Mouse (Mus musculus) forebrain, embryonic 11.5 days (tissue): ENCODE data around the gene Mrtfa. TPM values are rescaled to one million over a fixed set of nuclear protein-coding genes. Genes with fewer than 3 reads are reported as not detected.

ENCODE experiments used
- ATAC-seq: fragments of 200-750 bp; cut with Nextera tagmentation; replicated peaks from 2 replicates; pipeline ENCODE4 v1.8.0; 2017; ENCODE audit warnings: moderate TSS enrichment; ENCODE audit not compliant: low FRiP score
- DNase-seq: peaks from one replicate; pipeline ENCODE4 v3.0.0-alpha.2; 2017; ENCODE audit warnings: low spot score
- H3K27ac ChIP-seq: fragments of 300-500 bp; sonication (generic); 2 replicates; pipeline ENCODE4 v1.5.1; 2014; ENCODE audit warnings: low read depth, low read length
- H3K27me3 ChIP-seq: fragments of 300-500 bp; sonication (generic); 2 replicates; pipeline ENCODE4 v1.6.1; 2014; ENCODE audit warnings: mild to moderate bottlenecking, low read length, mixed read lengths; ENCODE audit not compliant: control insufficient read depth, insufficient read depth
- H3K36me3 ChIP-seq: fragments of 300-500 bp; sonication (generic); 2 replicates; pipeline ENCODE4 v1.6.1; 2014; ENCODE audit warnings: mild to moderate bottlenecking, low read length, moderate library complexity, mixed read lengths; ENCODE audit not compliant: control insufficient read depth, insufficient read depth
- H3K4me1 ChIP-seq: fragments of 300-500 bp; sonication (generic); replicated peaks from 2 replicates; pipeline ENCODE4 v1.6.1; 2014; ENCODE audit warnings: low read length, mixed read lengths; ENCODE audit not compliant: control insufficient read depth, insufficient read depth
- H3K4me2 ChIP-seq: fragments of 300-500 bp; sonication (generic); 2 replicates; pipeline ENCODE4 v1.6.1; 2014; ENCODE audit warnings: low read depth, mild to moderate bottlenecking, low read length, moderate library complexity, mixed read lengths; ENCODE audit not compliant: severe bottlenecking
- H3K4me3 ChIP-seq: fragments of 300-500 bp; sonication (generic); 2 replicates; pipeline ENCODE4 v1.5.1; 2014; ENCODE audit warnings: low read depth, low read length
- H3K9ac ChIP-seq: fragments of 300-500 bp; sonication (generic); 2 replicates; pipeline ENCODE4 v1.6.1; 2014; ENCODE audit warnings: low read length
- H3K9me3 ChIP-seq: fragments of 300-500 bp; sonication (generic); 2 replicates; pipeline ENCODE4 v1.6.1; 2016; ENCODE audit warnings: low read length, mixed read lengths; ENCODE audit not compliant: control insufficient read depth
- WGBS: fragments of 180-500 bp; shearing (Covaris S2); extraction: QIAGEN DNeasy Blood & Tissue Kit; methylation state at CpG from one replicate; pipeline ENCODE4 v1.1.7; 2014; 5-methylcytosine and 5-hydroxymethylcytosine counted together
- polyA plus RNA-seq: library from polyadenylated mRNA; unstranded; fragments of >200 nt; fragmentation: Nextera tagmentation; extraction: Ambion mirVana; gene quantifications from 2 replicates; pipeline ENCODE4 v1.2.1, GENCODE M21; 2014

The Mrtfa gene
- polyA plus RNA-seq, 1 experiment from 2014 or later = 30.5 TPM

DNA sequence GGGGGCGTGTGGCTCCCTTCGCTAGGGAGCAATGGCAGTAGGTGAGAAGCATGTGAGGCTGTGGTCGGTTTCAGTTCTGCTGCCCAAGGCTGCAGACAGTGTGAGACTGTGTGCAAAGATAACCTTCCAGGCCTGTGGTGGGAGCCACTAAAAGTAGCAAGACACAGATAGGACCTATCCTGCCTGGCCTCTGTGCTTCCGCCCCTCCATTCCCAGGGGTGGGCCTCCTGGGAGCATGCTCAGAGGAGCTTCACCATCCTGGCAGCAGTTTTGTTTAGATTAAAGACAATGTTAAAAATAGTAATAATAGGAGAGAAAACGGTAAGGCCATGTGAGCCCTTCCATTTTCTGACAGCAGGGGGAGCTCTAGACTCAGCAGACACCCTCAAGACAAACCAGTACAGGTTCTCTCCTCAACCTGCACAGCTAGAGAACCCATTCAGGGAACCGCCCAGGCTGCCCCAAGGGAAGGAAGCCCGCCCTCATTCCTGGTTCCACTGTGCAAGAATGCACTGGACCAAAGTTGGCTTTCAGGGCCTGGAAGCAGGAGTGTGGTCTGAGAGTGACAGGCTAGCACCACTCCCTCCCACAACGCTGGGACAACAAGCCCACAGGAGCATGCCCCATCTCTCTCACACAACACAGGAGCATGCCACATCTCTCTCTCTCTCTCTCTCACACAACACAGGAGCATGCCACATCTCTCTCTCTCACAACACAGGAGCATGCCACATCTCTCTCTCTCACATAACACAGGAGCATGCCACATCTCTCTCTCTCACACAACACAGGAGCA, 163.0 kb downstream of the Mrtfa start:
- Histone ChIP-seq H3K9me3 (no peaks in the 10 kb centered on the region), H3K36me3 (no peaks in the 10 kb centered on the region), H3K4me1 (no peaks in the 10 kb centered on the region), H3K27ac (no peak overlapping the region), H3K27me3 (no peaks in the 10 kb centered on the region), H3K4me2 (no peak overlapping the region), H3K4me3 (no peak overlapping the region), H3K9ac (no peak overlapping the region)
- DNase-seq (peak; percentile 86), ATAC-seq (no peak)
- 48% methylated on average over 8 of the region's 8 CpGs for WGBS

DNA sequence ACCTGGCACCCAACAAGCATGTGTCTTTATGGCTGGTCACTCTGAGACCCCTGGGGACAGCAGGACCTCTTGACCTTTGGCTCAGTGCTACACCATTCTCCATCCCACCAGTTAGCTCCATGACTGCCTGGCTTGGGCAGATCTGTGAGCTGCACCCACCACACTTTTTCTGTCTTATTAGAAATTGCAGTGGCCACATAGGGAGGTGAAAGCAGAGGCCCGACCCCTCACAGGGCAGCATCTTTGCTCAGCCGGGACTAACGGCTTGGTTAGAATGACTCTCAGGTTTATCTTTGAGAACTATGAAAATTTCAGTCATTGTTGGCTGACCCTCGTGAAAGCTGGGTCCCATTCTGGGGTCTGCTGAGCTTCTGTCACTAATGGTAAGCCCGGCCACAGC, 163.7 kb downstream of the Mrtfa start:
- Histone ChIP-seq H3K27ac (no peak overlapping the region), H3K9me3 (no peaks in the 10 kb centered on the region), H3K36me3 (no peaks in the 10 kb centered on the region), H3K9ac (no peak overlapping the region), H3K27me3 (no peaks in the 10 kb centered on the region), H3K4me2 (no peak overlapping the region), H3K4me3 (no peak overlapping the region), H3K4me1 (no peaks in the 10 kb centered on the region)
- 84% methylated on average over 5 of the region's 5 CpGs for WGBS
- ATAC-seq (no peak), DNase-seq (no peak)

DNA sequence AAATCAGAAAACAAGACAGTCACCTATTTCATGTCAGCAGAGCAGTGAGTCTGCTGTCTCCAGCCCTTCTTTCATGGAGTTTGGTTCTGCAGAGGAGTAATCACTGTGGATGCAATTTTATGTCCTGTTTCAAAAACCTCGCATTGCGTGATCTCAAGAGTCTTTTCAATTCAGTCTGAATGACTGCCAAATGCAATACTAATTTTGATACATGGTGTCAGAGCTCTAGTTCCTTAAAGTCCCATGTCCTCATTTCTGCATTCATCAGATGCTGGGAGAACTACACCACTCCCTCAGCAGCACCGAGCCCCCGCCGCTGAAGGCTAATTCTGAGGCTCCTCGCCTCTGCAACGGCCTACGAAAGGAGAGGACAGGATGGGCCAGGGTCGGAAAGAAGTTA, 166.7 kb downstream of the Mrtfa start:
- 93% methylated on average over 9 of the region's 9 CpGs for WGBS
- no peaks in the 10 kb centered on the region for H3K4me1 ChIP-seq
- H3K9ac ChIP-seq = no peak overlapping the region
- no peaks in the 10 kb centered on the region for H3K27me3 ChIP-seq
- no peak overlapping the region for H3K4me2 ChIP-seq
- no peak overlapping the region for H3K27ac ChIP-seq
- H3K9me3 ChIP-seq = no peaks in the 10 kb centered on the region
- no peak for ATAC-seq
- H3K36me3 ChIP-seq = no peaks in the 10 kb centered on the region
- no peak for DNase-seq
- H3K4me3 ChIP-seq = no peak overlapping the region

DNA sequence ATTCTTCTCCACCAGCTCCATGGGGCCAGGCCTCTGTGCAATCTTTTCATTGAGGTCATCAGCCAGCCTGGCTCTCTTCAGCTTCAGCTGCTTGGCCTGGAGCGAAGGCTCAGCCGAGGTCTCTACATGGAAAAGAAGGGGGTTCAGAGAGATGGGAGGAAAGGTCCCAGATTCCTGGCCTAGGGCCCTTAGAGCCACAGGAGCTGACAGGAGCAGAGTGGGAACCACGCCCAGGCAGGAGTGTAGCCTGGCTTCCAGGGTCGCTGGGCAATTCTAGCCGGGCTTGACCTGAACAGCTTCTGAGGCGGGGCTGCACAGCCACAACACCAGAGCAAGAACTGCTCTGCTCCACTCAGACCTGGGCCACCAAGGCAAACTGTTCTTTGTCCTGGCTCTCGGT, 168.1 kb downstream of the Mrtfa start:
- DNase-seq (no peak), ATAC-seq (no peak)
- Histone ChIP-seq H3K4me3 (no peak overlapping the region), H3K4me2 (no peak overlapping the region), H3K27ac (no peak overlapping the region), H3K9ac (no peak overlapping the region), H3K27me3 (no peaks in the 10 kb centered on the region), H3K4me1 (no peaks in the 10 kb centered on the region), H3K9me3 (no peaks in the 10 kb centered on the region), H3K36me3 (no peaks in the 10 kb centered on the region)
- WGBS = 86% methylated on average over 7 of the region's 7 CpGs

DNA sequence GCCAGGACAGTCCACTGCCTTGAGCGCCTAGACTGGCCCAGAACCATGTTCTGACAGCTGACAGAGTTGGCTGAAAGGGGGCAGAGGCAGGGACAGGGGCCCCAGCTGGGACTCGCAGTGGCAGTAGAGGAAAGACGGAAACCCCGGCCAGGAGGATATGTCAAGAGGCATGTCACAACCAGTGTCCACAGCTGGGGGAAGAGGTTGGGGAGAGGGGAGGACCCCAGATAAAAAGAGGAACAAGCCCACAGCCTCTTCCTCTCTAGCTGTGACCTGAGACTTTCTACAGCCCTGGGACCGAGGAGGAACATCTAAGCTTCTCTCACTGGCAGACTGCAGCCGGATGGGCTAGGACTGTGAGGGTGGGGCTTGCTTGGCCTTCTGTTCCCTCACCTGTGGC, 169.2 kb downstream of the Mrtfa start:
- no peaks in the 10 kb centered on the region for H3K9me3 ChIP-seq
- no peaks in the 10 kb centered on the region; the same call in 1 of the 2 replicates for H3K36me3 ChIP-seq
- 93% methylated on average over 6 of the region's 6 CpGs for WGBS
- no peaks in the 10 kb centered on the region for H3K4me1 ChIP-seq
- no peak for ATAC-seq
- H3K4me3 ChIP-seq = no peak overlapping the region
- H3K9ac ChIP-seq = no peak overlapping the region
- no peak overlapping the region for H3K27ac ChIP-seq
- no peaks in the 10 kb centered on the region for H3K27me3 ChIP-seq
- H3K4me2 ChIP-seq = no peak overlapping the region
- no peak for DNase-seq

DNA sequence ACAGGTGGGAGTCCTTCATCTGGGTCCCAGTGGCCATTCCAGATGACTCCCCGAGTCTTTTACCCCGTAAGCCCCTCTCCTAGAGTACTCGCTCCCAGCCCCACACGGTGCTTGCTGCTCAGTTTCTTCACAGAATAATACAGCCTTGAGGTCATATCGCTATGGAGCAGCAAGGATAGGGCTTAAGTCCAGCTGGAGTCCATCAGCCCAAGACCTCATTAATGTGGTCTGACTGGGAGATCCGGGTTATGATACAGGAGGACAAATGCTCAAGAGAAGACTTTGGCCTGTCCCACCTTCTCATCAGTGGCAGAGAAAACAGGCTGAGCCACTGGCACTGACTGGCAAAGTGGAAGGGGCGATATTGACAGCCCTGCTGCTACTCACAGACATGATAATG, 173.2 kb downstream of the Mrtfa start:
- Histone ChIP-seq H3K27ac (no peak overlapping the region), H3K4me1 (no peaks in the 10 kb centered on the region), H3K4me3 (no peak overlapping the region), H3K9me3 (no peaks in the 10 kb centered on the region), H3K4me2 (no peak overlapping the region), H3K36me3 (peaks cover 4% of the 10 kb centered on the region; the same call in 1 of the 2 replicates), H3K9ac (no peak overlapping the region), H3K27me3 (no peaks in the 10 kb centered on the region)
- ATAC-seq = no peak
- WGBS = 90% methylated on average over 7 of the region's 7 CpGs
- no peak for DNase-seq

DNA sequence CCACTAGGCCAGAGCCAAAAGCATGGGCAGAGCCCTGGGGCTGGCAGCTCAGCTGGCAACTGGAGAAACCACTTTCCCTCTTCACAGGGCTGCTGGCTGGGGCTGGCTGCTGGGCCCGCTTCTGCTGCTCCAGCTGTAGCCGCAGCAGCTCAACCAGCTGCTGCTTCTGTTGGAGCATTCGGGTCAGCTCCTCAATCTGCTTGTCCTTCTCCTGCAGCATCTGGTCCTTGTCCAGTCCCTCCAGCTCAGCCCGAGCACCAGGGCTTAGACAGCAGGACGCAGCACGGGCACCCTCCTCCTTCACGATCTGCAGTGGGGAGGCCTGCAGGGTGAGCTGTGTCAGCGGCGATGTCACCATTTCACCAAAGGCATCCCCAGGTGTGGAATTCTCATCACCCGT, 174.1 kb downstream of the Mrtfa start:
- ATAC-seq (no peak), DNase-seq (no peak)
- WGBS = 95% methylated on average over 10 of the region's 10 CpGs
- Histone ChIP-seq H3K9me3 (no peaks in the 10 kb centered on the region), H3K27me3 (no peaks in the 10 kb centered on the region), H3K27ac (no peak overlapping the region), H3K36me3 (peaks cover 4% of the 10 kb centered on the region; the same call in 1 of the 2 replicates), H3K4me1 (no peaks in the 10 kb centered on the region), H3K4me2 (no peak overlapping the region), H3K4me3 (no peak overlapping the region), H3K9ac (no peak overlapping the region)

DNA sequence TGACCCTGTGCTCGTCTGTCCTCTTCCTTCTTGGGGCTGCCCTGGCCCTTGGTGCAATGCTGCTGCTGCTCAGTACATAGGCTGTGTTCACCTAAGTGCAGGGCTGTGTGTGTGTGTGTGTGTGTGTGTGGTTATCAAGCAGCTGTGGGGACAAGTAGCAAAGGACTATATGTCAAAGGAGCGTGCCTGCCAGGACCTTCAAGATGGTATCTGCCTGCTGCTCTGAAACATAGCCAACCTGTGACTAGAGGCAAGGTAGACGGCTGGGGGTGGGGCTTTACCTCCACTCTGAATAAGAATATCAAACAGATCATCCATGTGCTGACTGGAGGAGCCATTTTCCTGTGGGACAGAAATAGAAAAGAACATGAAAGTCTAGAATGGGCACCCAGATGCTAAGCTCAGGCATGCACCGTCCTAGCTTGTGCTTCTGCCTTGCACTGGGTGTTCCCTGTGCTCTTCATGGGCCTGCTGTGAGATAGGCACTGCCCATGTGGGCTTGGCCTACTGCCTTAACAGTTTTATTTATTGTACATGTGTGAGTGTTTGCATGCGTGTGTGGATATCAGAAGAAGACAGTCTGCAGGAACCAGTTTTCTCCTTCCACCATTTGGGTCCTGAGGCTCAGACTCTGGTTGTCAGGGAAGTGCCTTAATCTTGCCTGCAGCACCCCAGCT, 175.4 kb downstream of the Mrtfa start:
- ATAC-seq (no peak), DNase-seq (no peak)
- H3K4me2 ChIP-seq = no peak overlapping the region
- H3K9me3 ChIP-seq = no peaks in the 10 kb centered on the region
- H3K36me3 ChIP-seq = peaks cover 4% of the 10 kb centered on the region; the same call in 1 of the 2 replicates
- H3K27ac ChIP-seq = no peak overlapping the region
- WGBS = 88% methylated on average over 5 of the region's 5 CpGs
- no peak overlapping the region for H3K4me3 ChIP-seq
- H3K27me3 ChIP-seq = no peaks in the 10 kb centered on the region
- H3K4me1 ChIP-seq = no peaks in the 10 kb centered on the region
- no peak overlapping the region for H3K9ac ChIP-seq
